Mouse (Mus musculus) right cerebral cortex, postnatal 14 days (tissue): Measurements from ENCODE around the gene 1700028K03Rik.

ENCODE experiments used
- DNase-seq: peaks from one replicate; pipeline ENCODE4 v3.0.0; 2022

Gene 1700028K03Rik

DNA sequence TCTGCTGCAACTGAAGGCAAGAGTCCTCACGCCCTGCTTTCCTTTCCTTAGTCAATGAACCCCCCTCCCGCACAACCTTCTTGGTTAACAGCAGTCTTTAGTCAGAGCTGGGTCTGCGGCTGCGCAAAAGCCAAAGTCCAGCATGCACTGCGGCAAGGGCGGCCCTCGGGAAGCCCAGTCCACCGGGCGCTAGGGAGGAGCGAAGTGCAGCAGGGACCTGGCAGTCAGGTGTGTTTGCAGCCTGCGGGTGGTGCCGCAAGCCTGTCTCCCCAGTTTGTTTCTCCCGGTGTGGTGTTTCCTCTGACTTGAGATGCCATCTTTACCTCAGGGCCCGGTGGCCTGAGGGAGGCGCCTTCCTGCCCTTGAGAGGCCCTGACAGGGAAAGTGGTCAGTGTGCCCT lies at the start of gene 1700028K03Rik:
1700028K03Rik (plus strand) TSS at position 129 of the 400 bp plus-strand sequence.
- no peak for DNase-seq

DNA sequence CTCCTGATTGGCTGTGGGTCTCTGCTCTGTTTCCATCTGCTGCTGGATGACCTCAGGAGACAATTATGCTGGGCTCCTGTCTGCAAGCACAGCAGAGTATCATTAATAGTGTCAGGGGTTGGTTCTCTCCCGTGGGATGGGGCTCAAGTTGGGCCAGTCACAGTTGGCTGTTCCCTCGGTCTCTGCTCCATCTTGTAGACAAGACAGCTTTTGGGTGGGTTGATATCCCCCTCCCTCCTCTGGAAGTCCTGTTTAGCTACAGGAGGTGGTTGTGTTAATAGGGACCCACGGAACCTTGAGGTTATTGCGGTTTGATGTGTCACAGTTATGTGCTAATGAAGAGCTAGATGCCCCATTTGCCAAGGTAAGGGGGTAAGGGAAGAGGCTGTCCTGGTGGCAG lies 45.5 kb upstream of the 1700028K03Rik start:
- no peak for DNase-seq

DNA sequence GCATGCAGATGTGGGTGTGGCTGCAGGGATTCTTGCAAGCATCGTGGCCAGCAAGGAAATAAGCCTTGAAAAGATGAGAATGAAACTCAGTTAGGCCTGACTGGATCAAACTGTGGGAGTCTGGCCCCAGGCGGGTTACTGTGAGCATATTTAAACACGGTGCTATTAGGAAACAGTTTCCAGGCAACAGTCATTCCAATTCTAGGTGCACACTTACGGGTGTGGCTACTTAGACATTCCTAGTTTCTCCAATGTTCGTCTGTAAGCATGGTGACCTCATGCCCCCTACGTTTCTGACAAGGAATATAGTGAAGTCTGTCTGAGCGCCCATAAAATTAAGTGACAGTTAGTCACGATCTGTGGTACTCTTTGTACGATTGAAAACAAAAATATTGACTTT lies 43.5 kb upstream of the 1700028K03Rik start:
- no peak for DNase-seq

DNA sequence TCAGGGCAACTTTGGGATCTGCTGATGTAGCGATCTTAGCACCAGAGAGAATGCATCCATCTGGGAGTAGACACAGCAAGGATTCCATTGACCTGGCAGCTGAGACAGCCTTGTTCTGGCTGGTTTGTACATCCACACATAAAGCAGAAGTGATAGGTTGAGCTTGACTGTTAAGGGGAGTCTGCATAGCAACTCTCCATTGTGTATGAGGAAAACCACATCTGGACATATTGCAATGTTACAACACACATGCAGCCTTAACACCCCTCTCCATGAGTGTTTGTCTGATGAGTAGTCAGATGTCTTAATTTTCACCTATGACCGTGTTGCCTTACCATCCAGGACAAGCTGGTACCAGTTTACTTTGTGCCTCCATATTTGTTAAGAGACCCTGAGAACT lies 42.0 kb upstream of the 1700028K03Rik start:
- DNase-seq = no peak

DNA sequence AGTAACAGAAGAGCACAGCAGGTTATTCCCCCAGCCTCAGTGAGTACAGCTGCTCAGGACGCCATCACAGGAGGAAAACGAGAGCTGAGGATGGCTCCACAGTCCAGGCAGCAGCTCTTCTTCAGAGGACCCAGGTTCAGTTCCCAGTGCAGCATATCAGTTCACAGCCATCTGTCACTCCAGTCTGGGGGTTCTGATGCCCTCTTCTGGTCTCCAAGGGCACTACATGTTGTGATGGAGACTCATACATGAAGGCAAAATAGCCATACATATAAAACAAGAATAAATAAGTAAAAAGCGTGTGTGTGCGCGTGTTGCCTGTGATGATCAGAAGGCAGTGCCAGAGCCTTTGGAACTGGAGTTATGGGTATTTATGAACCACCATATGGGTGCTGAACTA lies 39.8 kb upstream of the 1700028K03Rik start:
- DNase-seq = no peak

DNA sequence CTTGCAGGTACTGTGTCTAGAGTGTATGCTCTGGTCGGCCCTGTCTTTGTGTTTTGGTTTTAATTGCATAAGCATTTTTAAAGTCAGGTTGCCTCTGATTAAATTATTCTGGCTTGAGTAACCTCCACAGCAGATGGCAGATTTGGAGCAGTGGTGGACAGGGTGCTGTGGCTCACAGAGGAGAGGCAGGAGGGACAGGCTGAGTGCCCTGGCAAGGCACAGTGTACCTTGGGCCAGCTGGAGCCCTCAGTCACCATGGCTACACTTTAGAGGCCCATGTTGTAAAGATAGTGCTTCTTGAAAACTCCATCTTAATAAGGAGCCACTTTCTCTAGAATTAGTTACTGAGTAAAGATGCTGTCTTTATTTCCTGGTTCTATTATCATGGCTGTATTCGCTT lies 38.5 kb upstream of the 1700028K03Rik start:
- no peak for DNase-seq

DNA sequence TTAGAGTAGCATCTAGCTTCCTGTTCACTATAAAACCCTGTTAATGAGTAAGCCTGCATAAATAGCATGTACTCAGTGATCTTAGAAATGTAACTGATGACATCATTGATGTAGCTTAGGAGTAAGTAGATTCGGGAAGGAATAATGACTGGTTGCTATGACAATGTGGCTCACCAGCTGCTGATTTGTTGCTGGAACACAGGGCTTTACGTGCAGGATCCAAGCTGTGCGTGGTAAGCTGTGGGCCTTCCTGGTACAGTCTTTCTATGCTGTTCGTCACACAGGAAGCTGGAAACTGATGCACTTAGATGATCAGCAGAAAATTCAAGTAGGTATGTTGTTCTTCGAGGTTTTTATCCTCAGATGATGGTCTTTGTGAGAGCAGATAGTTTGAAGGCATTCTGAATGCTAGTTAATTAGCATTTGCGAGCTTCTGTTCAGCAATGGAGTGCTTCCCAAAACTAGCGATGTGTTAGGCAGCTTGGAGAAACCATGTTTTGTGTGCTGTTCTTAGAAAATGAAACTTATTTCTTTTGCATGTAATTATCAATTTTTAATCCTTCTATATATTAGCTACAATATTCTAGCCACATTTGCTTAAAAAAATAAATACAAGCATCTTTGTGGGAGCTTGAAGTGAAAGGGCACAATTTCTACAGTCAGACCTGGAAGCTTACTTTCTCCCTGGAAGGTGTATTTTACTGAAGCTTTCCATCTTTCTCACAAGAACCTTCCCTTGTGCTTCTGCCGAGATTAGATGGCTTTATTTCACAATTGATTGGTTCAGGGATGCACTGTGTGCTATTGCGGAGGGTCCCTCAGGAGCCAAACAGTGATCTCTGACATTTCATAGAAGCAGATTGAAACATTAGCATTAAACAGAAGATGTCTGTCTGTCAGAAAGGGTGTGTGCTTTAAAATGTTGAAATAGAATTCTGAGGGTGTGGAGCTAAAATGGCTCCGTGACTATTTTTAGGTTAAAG lies 36.7 kb upstream of the 1700028K03Rik start:
- peak; percentile 41 for DNase-seq

DNA sequence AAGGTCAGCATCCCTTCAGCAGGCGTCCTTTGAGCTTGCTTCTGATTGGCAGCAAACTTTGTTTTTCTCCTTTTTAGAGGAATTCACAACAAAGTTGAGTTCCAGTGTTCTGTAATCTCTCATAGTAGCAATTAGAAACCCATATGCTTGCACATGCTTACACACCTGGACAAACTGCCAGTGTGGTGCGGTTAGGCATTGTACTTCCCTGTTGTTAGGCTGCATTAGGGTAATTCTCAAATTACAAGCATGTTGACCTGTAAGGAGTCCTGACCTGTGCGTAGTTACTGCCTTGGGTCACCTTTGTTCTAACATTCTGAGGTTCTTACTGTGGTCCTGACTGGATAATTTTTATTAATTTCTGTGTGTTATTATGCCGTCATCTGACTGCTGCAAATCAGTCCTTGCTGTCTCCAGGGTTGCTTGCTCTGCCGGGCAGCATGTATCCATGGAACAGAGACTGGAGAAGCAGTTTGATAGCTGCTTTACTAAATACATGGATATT lies 35.7 kb upstream of the 1700028K03Rik start:
- no peak for DNase-seq

DNA sequence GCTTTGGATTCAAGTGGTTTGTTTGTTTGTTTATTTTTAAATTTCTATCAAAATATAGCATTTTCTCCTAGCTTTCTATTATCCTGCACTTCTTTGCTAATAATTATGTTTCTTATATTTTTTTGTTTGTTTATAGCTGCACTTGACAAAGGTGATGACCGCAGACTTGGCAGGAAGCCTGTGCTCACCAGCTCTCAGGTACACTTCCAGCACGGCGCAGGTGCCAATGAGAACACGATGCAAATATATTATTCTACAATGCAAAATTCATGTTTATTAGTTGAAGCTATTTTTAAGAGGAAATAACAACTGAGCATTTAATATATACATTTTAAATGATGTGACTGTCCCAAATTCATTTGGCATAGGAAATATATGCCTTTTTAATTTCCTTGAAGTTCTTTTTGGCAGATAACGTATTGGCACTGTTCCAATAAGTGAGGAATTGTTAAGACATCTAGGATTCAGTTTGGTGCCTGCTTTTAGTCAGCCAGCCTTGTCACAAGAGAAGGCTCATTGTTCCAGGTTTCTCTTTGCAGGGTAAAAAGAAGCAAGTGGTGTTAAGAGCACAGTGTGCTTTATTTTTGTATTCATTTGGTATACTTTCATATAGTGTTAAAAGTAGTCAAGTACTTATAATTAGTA lies 34.5 kb upstream of the 1700028K03Rik start:
- DNase-seq = no peak

DNA sequence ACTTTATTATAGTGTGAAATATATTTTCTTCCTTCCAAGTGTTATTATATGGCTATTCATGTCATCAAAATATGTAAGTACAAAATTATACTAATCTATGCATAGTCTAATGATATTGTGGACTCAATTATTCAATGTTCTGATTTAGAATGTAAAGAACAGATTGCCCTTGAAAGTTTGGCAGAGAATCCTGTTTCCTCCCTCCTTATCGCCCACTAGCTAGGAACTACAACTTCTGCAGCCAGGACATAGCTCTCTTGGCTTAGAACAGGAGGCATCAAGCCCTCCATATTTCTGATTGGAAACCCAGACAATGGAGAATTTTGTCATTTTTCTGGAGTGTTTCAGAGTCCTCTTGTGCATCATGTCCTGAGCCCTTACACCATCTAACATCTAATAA lies 33.8 kb upstream of the 1700028K03Rik start:
- DNase-seq = no peak

DNA sequence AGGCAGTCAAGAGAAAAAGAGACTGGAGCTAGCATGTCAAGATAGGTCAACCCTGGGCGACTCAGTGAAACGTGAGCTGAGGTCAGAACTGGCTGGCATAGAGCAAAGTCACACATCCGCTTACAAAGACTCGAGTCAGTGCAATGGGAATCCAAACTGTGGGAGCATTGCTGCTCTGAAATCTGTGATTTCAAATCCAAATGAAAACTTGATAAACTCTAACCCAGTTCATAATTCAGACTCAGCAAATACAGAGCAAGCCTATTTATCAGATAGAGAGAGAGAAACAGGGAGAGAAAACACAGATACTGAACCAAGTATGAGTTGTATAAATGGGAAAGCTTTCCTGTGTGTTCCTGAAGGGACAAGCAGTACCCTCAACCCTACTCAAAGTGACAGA lies 27.2 kb upstream of the 1700028K03Rik start, which contains the start of gene Gm42669:
Gm42669 (plus strand) TSS at position 301 of the 400 bp plus-strand sequence.
- DNase-seq = no peak

DNA sequence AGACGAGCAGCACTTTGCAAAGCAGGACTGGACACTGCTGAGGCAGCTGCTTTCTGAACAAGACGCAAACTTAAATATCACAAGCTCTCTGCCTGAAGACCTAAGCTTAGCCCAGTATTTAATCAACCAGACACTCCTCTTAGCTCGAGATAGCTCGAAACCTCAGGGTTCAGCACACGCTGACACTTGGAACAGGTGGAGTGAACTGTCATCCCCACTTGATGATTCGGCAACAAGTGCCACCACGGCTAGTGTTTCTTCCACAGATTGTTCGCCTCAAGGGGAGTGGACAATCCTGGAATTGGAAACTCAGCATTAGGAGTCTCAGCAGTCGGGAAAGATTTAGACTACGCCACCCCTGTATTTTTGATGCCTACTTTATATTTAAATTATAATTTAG lies 24.0 kb upstream of the 1700028K03Rik start:
- no peak for DNase-seq

DNA sequence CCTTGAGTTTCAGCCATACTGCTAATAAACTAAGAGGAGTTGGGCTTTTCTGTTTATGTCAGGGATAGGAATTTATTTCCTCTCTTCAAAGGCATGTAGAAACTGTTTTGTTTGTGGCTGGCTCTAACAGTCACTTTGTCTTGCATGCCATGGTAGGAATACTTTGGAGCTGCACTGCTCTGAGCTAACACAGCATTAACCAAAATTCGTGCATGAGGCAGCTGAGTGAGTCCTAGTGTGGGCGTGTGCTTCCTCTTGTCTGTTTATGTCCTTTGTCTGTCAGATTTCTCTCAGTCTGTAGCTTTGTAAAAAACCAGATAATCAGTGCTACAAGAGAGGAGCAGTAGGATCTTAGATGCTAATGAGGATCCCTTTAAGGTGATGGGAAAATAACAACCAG lies 23.2 kb upstream of the 1700028K03Rik start:
- DNase-seq = no peak

DNA sequence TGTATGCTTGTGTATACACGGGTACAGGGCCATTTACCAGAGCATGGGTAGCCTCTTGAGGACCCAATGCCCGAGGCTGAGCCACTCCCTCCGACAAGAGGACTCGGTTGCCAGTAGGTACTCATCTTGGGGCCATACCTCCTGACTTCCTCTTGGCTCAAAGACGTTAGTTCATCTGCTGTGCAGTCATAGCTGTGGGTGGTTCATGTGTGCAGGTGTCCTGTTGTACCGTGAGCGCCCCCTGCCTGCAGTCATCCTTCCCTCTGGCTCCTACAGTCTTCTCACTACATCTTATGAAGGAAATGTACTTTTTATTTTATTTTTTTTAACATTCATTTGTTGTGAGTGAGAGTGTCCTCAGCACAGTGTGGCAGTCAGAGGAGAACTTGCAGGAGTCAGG lies 20.9 kb upstream of the 1700028K03Rik start:
- peak; percentile 68 for DNase-seq

DNA sequence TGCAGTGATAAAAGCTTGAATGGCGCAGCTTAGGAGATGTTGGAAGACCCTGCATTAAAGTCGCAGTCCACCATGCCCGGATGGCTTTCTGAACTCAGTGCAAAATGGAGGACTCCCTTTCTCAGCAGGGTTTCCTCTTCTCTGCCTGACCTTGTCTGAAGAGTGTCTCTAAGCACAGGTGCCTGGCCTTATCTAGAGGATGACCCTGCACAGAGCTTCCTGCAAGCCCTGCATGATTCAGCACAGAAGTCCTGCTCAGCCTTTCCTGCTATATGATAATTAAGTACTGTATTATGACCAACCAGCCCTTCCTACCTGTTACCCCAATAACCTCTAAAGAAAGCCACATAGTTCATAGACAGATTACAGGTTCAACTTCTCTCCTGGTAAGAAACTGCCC lies 19.1 kb upstream of the 1700028K03Rik start:
- DNase-seq = no peak

DNA sequence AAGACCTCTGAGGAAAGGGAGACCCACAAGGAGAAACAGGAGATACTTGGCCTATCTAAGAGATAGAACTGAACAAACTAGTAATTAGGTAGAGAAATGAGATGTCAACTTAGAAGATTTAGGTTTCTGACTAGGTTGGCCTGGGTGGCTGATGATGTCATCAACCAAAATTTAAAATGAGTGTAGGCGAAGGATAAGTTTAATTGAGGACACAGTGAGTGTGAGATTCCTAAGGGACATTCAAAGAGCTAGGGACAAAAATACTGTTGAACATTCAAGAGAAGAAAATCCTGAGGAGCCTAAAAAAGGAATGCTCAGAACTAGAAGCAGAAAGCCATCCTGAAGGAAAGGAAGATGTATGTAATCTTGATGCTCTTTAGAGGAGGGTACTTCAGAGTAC lies 18.4 kb upstream of the 1700028K03Rik start:
- no peak for DNase-seq

DNA sequence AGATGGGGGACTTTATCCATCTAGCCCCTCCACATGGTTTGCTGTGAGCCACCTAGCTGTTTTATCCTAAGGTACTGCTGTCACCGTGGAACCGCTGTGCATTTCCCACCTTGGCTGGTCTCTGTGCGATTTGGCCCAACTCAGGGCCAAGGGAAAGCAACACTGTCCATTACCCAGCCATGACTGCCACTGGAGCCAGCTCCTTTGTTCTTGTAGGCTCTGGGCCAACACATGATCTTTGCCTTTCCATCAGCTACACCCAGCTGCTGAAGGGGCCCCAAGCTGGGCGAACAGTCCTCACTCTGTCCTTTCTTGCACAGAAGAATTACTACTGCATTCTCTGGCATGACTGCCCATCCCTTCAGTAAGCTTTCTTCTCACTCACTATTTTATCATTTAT lies 15.9 kb upstream of the 1700028K03Rik start:
- no peak for DNase-seq

DNA sequence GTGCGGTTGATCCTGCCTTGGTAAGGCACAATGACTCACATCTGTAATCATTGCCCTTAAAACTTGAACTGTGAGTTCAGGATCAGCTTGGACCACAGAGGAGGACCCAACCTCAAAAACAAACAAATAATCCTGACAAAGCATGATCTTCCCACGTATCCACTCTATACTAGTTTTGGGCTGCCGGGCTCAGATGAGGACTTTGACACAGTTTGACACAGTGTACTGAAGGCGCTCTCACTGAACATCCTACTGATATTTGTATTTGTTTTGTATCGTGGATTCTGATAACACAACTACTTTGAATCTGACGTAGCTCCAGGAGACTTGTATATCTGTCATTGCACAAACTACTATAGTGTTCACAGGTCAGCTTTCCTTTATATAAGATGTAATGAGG lies 13.1 kb upstream of the 1700028K03Rik start:
- DNase-seq = no peak

DNA sequence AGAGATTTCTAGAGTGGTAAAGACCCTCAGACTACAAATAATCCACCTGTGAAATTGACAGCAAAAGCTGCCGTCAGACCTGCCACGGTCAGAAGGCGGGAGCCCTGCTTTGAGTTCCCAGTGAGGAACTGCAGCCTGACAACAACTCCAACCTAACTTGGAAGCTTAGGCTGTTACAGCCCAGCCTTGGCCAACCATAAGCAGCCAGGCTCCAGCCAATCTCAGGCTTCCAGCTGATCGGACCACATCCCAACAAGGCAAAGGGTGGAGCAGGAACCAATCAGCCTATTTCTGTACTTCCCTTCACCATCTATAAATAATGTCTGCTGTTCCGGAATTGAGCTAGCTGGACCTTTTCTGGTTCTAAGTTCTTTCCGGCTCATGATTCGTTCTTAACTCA lies 12.6 kb upstream of the 1700028K03Rik start:
- peak; percentile 48 for DNase-seq

DNA sequence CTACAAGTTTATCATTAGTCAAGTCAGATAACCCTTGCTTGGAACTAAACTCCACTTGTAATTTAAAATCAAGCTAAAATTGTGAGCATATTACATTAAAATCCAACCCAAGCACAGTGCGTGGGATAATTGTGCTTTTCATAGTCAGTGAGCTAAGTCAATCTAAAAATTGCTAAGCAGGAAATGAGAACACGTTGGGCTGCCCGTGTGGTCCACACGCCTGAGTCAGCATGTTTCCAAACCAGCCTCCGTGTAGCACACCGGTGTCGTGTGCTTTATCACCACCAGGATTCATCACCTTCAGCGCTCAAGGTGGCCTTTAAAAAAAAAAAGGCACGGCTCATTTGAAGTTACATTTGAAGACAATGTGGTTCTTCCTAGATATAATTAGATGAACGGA lies 10.2 kb upstream of the 1700028K03Rik start:
- peak; percentile 35 for DNase-seq

DNA sequence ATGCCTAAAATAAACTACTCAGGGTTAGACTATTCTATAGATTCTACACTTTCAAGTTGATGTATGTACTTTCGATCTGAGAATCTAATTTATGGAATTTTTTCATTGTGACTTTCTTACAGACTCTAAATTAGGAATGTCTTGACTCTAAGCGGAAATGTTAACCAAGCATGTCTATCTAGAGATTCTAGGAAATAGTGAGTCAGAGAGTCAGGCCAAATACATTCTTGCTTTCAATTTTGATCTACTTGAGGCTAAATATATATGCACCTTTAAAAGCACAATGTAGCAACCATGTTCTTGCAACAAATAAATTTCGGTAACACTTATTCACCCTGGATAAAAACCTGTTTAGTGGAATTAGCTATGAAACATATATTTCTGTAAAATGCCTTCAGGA lies 5.7 kb upstream of the 1700028K03Rik start:
- no peak for DNase-seq

DNA sequence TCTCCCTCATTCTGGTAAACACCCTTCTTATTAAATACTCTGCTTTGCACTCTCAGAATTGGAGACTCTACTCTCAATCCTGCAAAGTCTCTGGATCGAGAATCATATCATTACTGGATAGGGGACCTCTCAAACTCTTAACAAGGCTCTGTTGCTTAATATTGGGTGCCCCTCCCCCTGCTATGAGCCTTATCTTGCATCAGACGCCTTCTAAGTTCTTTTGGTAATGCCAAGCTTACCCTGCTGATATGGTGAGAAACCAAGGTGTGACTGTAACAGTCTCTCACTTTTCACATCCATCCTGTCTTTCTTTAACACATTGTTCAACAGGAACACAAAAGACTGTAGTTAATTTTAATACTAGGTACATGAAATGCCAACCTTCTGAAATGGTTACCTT lies 919 bp upstream of the 1700028K03Rik start:
- no peak for DNase-seq

DNA sequence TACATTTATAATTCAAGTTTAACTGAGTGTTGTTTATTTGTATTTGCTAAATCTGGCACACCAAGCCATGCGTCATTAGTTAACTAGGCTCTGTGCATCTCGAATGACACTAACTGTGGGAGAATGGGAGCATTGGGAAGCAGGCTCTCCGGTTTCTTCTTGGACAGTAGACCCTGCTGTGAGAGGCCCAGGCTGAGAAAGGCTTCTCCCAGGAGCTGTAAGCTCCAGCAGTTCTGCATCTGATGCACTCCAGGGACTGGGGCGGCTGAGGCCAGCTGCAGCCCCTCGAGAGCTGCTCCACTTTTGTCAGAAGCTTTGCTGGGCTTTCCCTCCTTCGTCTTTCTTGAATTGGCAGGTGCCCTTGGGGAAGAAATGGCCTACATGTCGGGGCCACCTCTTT lies 7.2 kb downstream of the 1700028K03Rik start:
- no peak for DNase-seq

DNA sequence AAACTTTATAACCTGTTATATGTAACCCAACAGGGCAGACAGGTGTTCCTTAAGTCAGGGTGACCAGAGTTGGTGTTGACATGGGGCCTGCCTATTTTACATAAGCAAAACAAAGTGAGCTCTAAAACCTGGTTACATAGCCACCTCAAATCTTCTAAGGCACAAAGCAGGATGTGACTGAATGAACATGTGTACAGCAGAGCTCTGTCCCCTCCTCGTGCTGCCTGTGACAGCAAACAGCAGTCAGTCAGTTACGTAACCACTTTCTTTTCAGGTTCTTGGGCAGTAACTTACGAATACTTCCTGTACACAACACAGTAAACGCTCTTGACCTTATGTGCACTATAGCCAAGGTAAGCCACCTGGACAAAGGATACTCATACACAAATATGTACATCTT lies 11.4 kb downstream of the 1700028K03Rik start:
- no peak for DNase-seq
